Mouse (Mus musculus): ENCODE results near the gene Sema3f. TPM values are rescaled to one million over a fixed set of nuclear protein-coding genes. Genes with fewer than 3 reads are reported as not detected.

Sema3f gene
- polyA plus RNA-seq, 1 experiment from 2014 or later, result 21.3 TPM

- Histone ChIP-seq H3K36me3 (peaks cover 5% of the 10 kb centered on the region), H3K9me3 (no peaks in the 10 kb centered on the region), H3K4me3 (replicated peaks) (no peak overlapping the region), H3K27ac (peak overlapping the region; percentile 37; the same call in 1 of the 2 replicates), H3K27me3 (replicated peaks) (no peaks in the 10 kb centered on the region), H3K4me1 (peaks cover 35% of the 10 kb centered on the region), H3K9ac (no peak overlapping the region), H3K4me2 (no peak overlapping the region)
- 21% methylated on average over 7 of the region's 7 CpGs for WGBS
- no peak for ATAC-seq (ENCODE audit: insufficient read depth, low FRiP score, low read depth)
Observed at GRCm38 (mm10) chr9:107734567-107734971, 24.3 kb upstream of the Sema3f start.

DNA sequence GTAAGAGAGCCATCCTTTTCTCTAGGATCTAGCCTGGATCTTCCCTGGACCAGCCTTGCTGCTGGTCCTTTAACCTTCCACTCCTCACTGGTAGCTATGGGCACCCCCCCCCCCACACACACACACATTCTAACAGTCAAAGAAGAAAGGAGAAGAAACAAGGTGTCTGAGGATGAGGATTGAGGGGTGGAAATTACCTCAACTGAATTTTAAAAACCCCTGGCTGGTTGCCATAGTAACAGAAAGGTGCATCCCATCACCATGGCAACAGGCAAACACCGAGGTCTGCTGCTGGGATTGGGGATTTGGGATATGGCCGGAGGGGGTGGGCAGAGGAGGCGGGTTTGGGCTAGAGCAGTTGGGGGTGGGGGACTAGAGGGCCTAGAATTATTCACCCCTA is 19.4 kb upstream of the Sema3f start:
- Histone ChIP-seq H3K27ac (no peak overlapping the region), H3K4me3 (replicated peaks) (no peak overlapping the region), H3K4me1 (peaks cover 14% of the 10 kb centered on the region), H3K9me3 (no peaks in the 10 kb centered on the region), H3K36me3 (no peaks in the 10 kb centered on the region), H3K4me2 (no peak overlapping the region), H3K9ac (no peak overlapping the region), H3K27me3 (replicated peaks) (no peaks in the 10 kb centered on the region)
- WGBS, result 43% methylated on average over 3 of the region's 3 CpGs
- no peak for ATAC-seq (ENCODE audit: insufficient read depth, low FRiP score, low read depth)

DNA sequence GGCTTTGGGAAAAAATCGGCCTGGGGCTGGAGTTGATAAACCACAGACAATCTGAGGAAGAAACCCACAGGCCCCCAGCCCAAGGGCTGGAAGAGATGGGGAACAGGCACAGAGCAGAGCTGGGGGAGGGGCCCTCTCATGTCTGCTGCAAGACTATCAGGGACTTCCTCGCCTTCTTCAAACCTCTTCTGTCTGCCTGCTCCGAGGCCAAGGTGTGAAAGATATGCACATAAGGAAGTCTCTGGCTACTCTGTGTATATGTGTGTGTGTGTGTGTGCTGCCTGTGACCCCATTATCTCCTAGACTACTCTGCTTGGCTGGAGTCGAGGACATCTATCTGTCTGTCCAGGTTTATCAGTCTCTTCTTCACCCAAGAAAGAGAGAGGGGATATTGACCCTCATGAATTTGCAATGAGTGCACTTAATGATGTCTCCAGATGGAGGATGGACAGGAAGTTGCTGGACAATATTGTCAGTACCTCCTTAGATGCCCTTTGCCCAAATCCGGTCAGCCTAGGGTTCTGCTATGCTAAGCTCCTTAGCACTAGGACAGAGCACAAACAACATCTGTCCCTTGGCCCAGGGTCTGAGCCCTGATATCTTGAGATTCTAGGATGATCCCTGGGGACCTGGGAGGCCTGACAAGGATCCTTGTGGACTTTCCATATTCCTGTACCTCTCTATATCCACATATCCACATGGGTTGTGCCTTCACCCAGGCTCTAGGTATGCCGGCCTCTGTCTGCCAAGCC is 18.8 kb upstream of the Sema3f start:
- no peaks in the 10 kb centered on the region for H3K36me3 ChIP-seq
- peaks cover 14% of the 10 kb centered on the region for H3K4me1 ChIP-seq
- WGBS, result 65% methylated on average over 6 of the region's 6 CpGs
- ATAC-seq (ENCODE audit: insufficient read depth, low FRiP score, low read depth), result no peak
- no peak overlapping the region for H3K27ac ChIP-seq
- H3K4me3 ChIP-seq (replicated peaks), result no peak overlapping the region
- H3K9ac ChIP-seq, result no peak overlapping the region
- no peaks in the 10 kb centered on the region for H3K27me3 ChIP-seq (replicated peaks)
- no peaks in the 10 kb centered on the region for H3K9me3 ChIP-seq
- H3K4me2 ChIP-seq, result no peak overlapping the region

DNA sequence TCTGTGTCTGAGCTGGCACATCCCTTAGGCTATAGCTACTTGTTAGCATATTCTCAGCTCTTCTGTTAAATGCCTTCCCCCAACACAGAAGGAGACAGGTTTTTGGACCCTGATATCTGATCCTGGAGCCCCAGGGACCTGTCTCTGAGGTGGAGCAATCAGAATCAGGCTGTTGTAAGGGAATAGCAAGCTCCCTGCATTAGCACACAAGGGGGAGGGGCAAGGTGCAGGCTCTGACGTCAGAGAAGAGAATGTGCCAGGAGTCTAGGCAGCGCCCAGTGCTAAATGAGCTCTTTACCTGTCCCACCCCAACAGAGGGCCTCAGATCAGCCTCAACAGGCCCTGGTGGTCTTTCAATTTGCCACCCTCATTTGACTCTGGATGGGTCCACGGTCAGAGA is 16.8 kb upstream of the Sema3f start:
- H3K36me3 ChIP-seq, result no peaks in the 10 kb centered on the region
- H3K27ac ChIP-seq, result no peak overlapping the region
- H3K4me2 ChIP-seq, result no peak overlapping the region
- H3K9ac ChIP-seq, result no peak overlapping the region
- peaks cover 34% of the 10 kb centered on the region for H3K4me1 ChIP-seq
- WGBS, result 49% methylated on average over 3 of the region's 3 CpGs
- no peaks in the 10 kb centered on the region for H3K9me3 ChIP-seq
- no peaks in the 10 kb centered on the region for H3K27me3 ChIP-seq (replicated peaks)
- H3K4me3 ChIP-seq (replicated peaks), result no peak overlapping the region
- ATAC-seq (ENCODE audit: insufficient read depth, low FRiP score, low read depth), result no peak

DNA sequence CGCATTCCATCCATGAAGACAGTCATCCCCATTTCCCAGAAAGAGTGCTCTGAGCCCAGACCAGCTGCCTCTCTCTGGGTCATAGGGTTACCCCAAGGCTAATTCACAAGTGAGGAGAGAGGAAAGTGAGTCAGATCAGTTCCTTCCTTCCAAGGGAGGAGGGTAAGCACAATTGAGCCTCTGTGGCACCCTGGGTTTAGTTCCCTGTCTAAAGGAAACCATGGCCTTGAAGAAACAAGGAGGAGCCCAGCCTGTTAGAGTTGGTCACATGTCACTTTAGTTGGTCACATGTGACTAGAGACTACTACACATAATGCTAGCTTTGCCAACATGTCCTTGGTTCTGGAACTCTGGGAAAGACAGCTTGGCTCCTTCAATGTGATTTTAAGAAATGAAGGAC is 14.5 kb upstream of the Sema3f start:
- 91% methylated on average over 1 of the region's 1 CpGs for WGBS
- Histone ChIP-seq H3K9ac (no peak overlapping the region), H3K4me1 (peaks cover 41% of the 10 kb centered on the region), H3K36me3 (no peaks in the 10 kb centered on the region), H3K4me3 (replicated peaks) (no peak overlapping the region), H3K27me3 (replicated peaks) (no peaks in the 10 kb centered on the region), H3K27ac (peak overlapping the region; percentile 80), H3K4me2 (no peak overlapping the region), H3K9me3 (no peaks in the 10 kb centered on the region)
- no peak for ATAC-seq (ENCODE audit: insufficient read depth, low FRiP score, low read depth)

DNA sequence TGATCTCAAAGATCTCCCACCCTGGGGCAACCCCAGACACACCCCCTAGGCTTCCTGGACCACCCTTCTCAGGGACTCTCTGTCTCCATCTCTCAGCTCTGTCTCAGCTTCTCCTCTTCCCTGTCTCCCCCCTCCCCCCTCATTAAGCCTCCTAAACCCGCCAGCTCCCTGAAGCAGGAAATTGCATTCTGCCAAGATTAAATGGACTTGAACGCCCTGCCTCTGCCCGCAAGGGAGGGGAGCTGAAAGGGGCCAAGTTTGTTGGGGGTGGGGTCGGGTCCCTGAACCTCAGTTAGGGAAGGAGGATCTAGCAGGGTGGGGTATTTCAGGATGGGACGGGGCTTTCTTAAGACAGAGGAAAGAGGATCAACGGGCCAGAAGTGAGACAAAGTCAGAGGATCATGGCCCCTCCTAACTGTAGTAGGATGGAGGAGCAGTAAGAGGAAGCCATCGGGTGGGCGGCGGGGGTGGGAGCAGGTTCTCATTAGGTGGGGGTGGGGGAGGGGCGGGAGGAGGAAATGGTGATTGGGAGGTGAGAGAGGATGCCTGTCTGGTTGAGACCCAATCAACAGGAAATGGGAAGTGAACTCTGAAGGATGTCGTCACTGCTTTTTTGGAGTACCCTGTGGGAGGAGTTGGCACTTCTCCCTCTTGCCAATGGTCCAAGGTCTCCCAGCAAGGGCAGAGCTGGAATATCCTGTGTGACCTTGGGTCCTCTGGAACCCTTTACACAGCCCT is 13.7 kb upstream of the Sema3f start:
- H3K4me2 ChIP-seq, result peak overlapping the region; percentile 44
- peaks cover 41% of the 10 kb centered on the region for H3K4me1 ChIP-seq
- peak overlapping the region; percentile 80 for H3K27ac ChIP-seq
- no peaks in the 10 kb centered on the region for H3K36me3 ChIP-seq
- 4% methylated on average over 11 of the region's 11 CpGs for WGBS
- ATAC-seq (ENCODE audit: insufficient read depth, low FRiP score, low read depth), result peak; percentile 9; the same call in 1 of the 2 replicates
- H3K4me3 ChIP-seq (replicated peaks), result no peak overlapping the region
- no peaks in the 10 kb centered on the region for H3K9me3 ChIP-seq
- H3K27me3 ChIP-seq (replicated peaks), result no peaks in the 10 kb centered on the region
- H3K9ac ChIP-seq, result no peak overlapping the region

DNA sequence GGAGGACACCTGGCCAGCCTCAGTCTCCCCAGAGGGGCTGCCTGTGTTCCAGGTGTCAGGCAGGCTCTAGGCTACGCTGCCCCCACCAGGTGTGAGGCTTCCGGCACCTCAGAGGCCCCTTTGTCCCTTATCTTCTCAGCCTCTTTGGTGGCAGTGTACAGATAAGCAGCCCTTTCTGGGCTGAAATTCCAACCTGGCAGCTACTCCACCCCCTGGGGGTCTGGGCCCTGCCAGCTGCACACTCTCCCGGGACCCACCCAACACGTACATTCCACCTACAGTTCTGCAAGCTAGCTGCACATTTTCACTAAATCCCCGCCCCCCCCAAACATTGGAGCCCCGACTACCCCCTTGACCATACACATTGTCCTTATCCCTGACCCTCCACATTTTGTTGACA is 13.0 kb upstream of the Sema3f start:
- Histone ChIP-seq H3K36me3 (no peaks in the 10 kb centered on the region), H3K4me3 (replicated peaks) (no peak overlapping the region), H3K9me3 (no peaks in the 10 kb centered on the region), H3K9ac (no peak overlapping the region), H3K4me2 (peak overlapping the region; percentile 44), H3K4me1 (peaks cover 41% of the 10 kb centered on the region), H3K27ac (peak overlapping the region; percentile 80), H3K27me3 (replicated peaks) (no peaks in the 10 kb centered on the region)
- ATAC-seq (ENCODE audit: insufficient read depth, low FRiP score, low read depth), result peak; percentile 74
- 33% methylated on average over 6 of the region's 6 CpGs for WGBS

DNA sequence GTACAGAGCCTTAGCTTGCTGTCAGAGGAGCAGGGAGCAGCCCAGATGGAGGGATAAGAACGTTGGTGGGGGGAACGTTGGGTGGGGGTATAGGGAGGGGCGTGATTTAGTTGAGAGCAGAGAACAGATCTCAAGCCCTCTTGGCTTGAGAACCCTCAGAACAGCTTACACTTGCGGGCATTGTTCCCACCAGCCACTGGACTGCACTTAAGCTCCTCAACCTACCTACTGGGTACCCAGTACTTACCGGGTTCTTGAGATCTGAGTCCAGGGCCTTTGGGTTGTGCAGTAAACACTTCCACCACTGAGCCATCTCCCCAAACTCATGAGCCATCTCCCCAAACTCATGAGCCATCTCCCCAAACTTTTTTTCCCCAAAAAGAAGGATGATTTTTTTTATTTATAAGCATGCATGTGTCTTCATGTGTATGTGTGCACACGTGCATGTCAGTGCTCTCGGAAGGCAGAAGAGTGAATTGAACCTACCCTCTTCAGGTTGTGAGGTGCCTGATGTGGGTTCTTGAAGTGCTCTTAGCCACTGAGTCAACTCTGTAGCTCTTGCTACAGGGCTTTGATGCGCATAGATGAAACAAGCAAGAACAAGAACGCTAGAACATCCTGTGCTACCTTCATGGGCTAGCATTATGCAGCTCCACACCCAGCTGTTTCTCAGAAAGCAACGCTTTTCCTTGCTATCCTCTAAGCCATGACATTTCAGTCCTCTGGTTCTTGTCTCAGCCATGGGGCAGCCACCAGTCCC is 8.7 kb upstream of the Sema3f start:
- Histone ChIP-seq H3K9me3 (no peaks in the 10 kb centered on the region), H3K9ac (no peak overlapping the region), H3K27me3 (replicated peaks) (no peaks in the 10 kb centered on the region), H3K4me2 (no peak overlapping the region), H3K4me1 (peaks cover 52% of the 10 kb centered on the region), H3K4me3 (replicated peaks) (no peak overlapping the region), H3K36me3 (no peaks in the 10 kb centered on the region), H3K27ac (no peak overlapping the region)
- ATAC-seq (ENCODE audit: insufficient read depth, low FRiP score, low read depth), result no peak
- 78% methylated on average over 10 of the region's 10 CpGs for WGBS

DNA sequence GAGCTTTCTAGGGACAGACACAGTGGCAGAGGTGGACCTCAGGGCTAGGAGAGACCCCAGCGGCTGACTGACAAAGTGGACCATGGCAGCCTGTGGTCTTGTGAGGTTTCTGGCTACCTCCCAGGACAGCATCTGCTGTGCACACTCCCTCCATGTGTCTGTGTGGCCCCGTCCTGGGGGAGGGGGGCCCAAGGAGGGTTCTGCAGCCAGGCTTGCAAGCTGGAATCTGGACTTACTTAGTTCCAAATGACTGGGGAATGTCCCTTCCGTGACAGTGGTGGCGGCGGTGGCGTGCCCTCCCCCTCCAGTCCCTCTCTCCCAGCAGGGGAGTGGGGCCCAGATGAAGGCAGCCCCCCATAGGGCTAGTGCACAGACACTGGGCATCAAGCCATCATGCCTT is 6.7 kb upstream of the Sema3f start:
- Histone ChIP-seq H3K4me2 (no peak overlapping the region), H3K27ac (peak overlapping the region; percentile 52; the same call in 1 of the 2 replicates), H3K36me3 (no peaks in the 10 kb centered on the region), H3K4me3 (replicated peaks) (no peak overlapping the region), H3K27me3 (replicated peaks) (no peaks in the 10 kb centered on the region), H3K9ac (no peak overlapping the region), H3K4me1 (peaks cover 37% of the 10 kb centered on the region), H3K9me3 (no peaks in the 10 kb centered on the region)
- peak; percentile 44; the same call in 1 of the 2 replicates for ATAC-seq (ENCODE audit: insufficient read depth, low FRiP score, low read depth)
- 36% methylated on average over 6 of the region's 6 CpGs for WGBS

GRCm38 (mm10) chr9:107715632-107716031 is 5.4 kb upstream of the Sema3f start:
- Histone ChIP-seq H3K4me3 (replicated peaks) (no peak overlapping the region), H3K4me1 (peaks cover 31% of the 10 kb centered on the region), H3K4me2 (no peak overlapping the region), H3K27ac (peak overlapping the region; percentile 86; the same call in 1 of the 2 replicates), H3K27me3 (replicated peaks) (no peaks in the 10 kb centered on the region), H3K9me3 (no peaks in the 10 kb centered on the region), H3K9ac (no peak overlapping the region), H3K36me3 (no peaks in the 10 kb centered on the region)
- 81% methylated on average over 2 of the region's 2 CpGs for WGBS
- ATAC-seq (ENCODE audit: insufficient read depth, low FRiP score, low read depth), result no peak

DNA sequence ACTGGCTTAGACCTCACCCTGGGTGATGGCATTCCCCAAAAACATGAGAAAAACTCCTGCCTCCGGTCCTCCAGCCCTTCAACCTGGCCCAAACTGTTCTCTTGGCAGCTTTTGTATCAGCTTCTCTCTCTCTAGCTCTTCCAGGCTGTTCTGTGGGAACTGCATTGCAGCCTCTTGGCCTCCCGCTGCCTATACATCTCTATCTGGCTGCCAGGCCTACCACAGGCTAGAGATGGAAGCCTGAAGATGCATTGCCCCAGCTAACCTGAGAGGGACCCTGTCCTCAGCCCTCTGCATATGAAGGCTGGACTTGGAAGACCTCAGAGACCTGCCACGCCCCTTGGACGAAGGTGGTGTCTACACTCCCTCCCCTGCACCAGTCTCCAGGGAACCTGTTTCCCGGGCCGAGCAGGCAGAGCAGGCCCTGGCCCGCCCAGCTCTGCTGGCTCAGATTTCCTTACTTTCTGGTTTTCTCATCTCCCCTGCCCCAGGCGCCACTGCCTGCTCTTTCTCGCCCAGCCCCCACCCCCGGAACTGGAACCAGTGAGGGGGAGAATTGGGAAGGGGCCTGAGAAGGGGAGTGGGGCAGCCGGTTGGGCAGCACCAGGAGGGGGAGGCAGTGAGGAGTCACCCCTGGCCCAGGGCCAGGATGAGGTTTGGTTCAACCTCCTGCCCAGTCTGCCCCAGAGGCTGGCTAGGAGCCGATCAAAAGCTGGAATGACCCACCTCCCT is 4.1 kb upstream of the Sema3f start:
- peak overlapping the region; percentile 28 for H3K4me2 ChIP-seq
- ATAC-seq (ENCODE audit: insufficient read depth, low FRiP score, low read depth), result peak; percentile 49
- 17% methylated on average over 12 of the region's 12 CpGs for WGBS

More for the DNA sequence above, 4.1 kb upstream of the Sema3f start:
- Histone ChIP-seq H3K27me3 (replicated peaks) (no peaks in the 10 kb centered on the region), H3K4me1 (peaks cover 36% of the 10 kb centered on the region), H3K4me3 (replicated peaks) (no peak overlapping the region), H3K9ac (no peak overlapping the region), H3K36me3 (no peaks in the 10 kb centered on the region), H3K27ac (peak overlapping the region; percentile 86), H3K9me3 (no peaks in the 10 kb centered on the region)
